Mouse (Mus musculus) erythroblast, embryonic 14.5 days (primary cell): ENCODE data around the gene 1700010B08Rik. TPM values are rescaled to one million over a fixed set of nuclear protein-coding genes. Genes with fewer than 3 reads are reported as not detected.

ENCODE experiments used
- H3K27me3 ChIP-seq: 2 replicates; pipeline ENCODE4 v1.6.1; 2012; ENCODE audit warnings: inconsistent platforms; ENCODE audit not compliant: control insufficient read depth
- H3K36me3 ChIP-seq: 2 replicates; pipeline ENCODE4 v1.6.1; 2012; ENCODE audit warnings: mild to moderate bottlenecking, inconsistent platforms; ENCODE audit not compliant: control insufficient read depth
- H3K4me1 ChIP-seq: 2 replicates; pipeline ENCODE4 v1.6.1; 2012; ENCODE audit warnings: inconsistent platforms; ENCODE audit not compliant: control insufficient read depth
- H3K4me3 ChIP-seq: replicated peaks from 2 replicates; pipeline ENCODE3; 2012; ENCODE audit warnings: moderate library complexity, mild to moderate bottlenecking, inconsistent platforms
- H3K9me3 ChIP-seq: 2 replicates; pipeline ENCODE4 v1.6.1; 2012; ENCODE audit warnings: low read length, inconsistent platforms, mixed read lengths; ENCODE audit not compliant: control insufficient read depth
- GATA1 ChIP-seq: IDR thresholded peaks from 2 replicates; pipeline ENCODE4 v1.6.1; 2012; ENCODE audit warnings: low read length, inconsistent platforms, mixed read lengths
- TAL1 ChIP-seq: IDR thresholded peaks from 3 replicates; pipeline ENCODE4 v1.6.1; 2012; ENCODE audit warnings: low read length, inconsistent platforms, mixed read lengths
- polyA plus RNA-seq: library from polyadenylated mRNA; stranded (reverse); fragments of >175 nt; gene quantifications from 2 replicates; pipeline ENCODE4 v1.2.3, GENCODE M21; 2012

Gene 1700010B08Rik
- polyA plus RNA-seq, 1 experiment, result not detected

DNA sequence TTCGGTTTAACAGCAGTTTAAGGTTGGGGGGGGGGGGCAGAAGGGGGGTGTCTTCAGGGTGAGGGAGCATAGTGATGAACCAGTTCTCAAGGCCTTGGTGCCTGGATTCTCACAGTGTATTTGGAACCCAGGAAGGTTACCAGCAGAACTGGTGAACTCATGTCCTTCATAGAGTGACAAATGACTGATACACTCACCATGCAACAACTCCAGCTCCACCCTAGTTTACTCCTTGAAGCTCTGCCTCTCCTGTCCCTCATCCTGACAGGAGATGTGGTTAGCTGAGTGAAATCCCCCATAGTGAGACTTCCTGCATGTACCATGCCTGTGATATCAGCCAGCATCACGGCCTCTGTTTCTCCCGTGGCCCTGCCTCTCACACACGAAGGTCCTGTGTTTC, 6.0 kb upstream of the 1700010B08Rik start:
- Histone ChIP-seq H3K9me3 (peaks cover 2% of the 10 kb centered on the region; the same call in 1 of the 2 replicates), H3K4me3 (no peak overlapping the region), H3K4me1 (no peaks in the 10 kb centered on the region), H3K36me3 (peaks cover 3% of the 10 kb centered on the region), H3K27me3 (no peaks in the 10 kb centered on the region)
- no peak for TF ChIP-seq GATA1

GRCm38 (mm10) chr2:173714620-173715218, 4.5 kb upstream of the 1700010B08Rik start:
- TF ChIP-seq GATA1 (no peak), TAL1 (no peak)
- Histone ChIP-seq H3K36me3 (no peaks in the 10 kb centered on the region), H3K4me3 (no peak overlapping the region), H3K9me3 (peaks cover 5% of the 10 kb centered on the region; the same call in 1 of the 2 replicates), H3K4me1 (no peaks in the 10 kb centered on the region), H3K27me3 (no peaks in the 10 kb centered on the region)

GRCm38 (mm10) chr2:173716966-173717365, 2.2 kb upstream of the 1700010B08Rik start:
- Histone ChIP-seq H3K27me3 (no peaks in the 10 kb centered on the region), H3K36me3 (no peaks in the 10 kb centered on the region), H3K4me1 (no peaks in the 10 kb centered on the region), H3K9me3 (peaks cover 5% of the 10 kb centered on the region; the same call in 1 of the 2 replicates), H3K4me3 (no peak overlapping the region)
- TF ChIP-seq TAL1 (no peak), GATA1 (no peak)

DNA sequence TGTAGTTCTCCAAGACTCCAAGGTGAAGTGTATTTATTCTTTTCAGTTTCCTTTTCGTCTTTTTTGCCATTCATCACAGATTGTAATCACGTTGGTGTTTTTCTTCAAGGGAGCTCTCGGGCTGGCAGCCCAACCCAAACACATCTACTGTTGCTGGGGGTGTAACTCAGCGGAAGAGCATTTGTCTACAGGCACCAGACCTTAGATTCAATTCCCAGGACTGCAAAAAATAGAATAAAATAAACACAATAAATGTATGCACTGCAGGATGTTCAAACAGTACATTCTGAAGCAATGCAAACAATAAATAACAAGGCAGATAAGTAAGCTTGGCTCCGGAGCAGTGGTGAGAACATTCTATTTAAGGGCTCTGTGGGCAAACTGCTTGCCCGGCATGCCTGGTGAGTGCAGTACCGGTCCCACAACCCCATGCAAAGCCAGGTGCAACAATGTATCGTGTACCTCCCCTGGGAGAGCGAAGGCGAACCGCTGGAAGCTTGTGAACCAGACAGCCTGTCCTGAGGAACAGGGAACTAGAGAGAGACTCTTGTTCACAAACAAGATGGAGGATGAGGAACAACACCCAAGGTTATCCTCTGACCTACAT, 3.1 kb downstream of the 1700010B08Rik start:
- Histone ChIP-seq H3K4me1 (no peaks in the 10 kb centered on the region), H3K27me3 (no peaks in the 10 kb centered on the region), H3K9me3 (peaks cover 4% of the 10 kb centered on the region; the same call in 1 of the 2 replicates), H3K36me3 (no peaks in the 10 kb centered on the region), H3K4me3 (no peak overlapping the region)
- no peak for TF ChIP-seq GATA1
- TF ChIP-seq TAL1, result no peak

GRCm38 (mm10) chr2:173724382-173724781, 5.2 kb downstream of the 1700010B08Rik start:
- Histone ChIP-seq H3K4me3 (no peak overlapping the region), H3K36me3 (no peaks in the 10 kb centered on the region), H3K27me3 (no peaks in the 10 kb centered on the region), H3K9me3 (no peaks in the 10 kb centered on the region; the same call in 1 of the 2 replicates), H3K4me1 (no peaks in the 10 kb centered on the region)
- TF ChIP-seq GATA1, result no peak
- TF ChIP-seq TAL1, result no peak

GRCm38 (mm10) chr2:173724940-173725807, 6.0 kb downstream of the 1700010B08Rik start:
- TF ChIP-seq TAL1 (no peak), GATA1 (no peak)
- Histone ChIP-seq H3K27me3 (no peaks in the 10 kb centered on the region), H3K9me3 (no peaks in the 10 kb centered on the region), H3K4me1 (no peaks in the 10 kb centered on the region), H3K36me3 (no peaks in the 10 kb centered on the region), H3K4me3 (no peak overlapping the region)

- H3K4me1 ChIP-seq, result no peaks in the 10 kb centered on the region
- no peak for TF ChIP-seq TAL1
- no peak for TF ChIP-seq GATA1
Observed at GRCm38 (mm10) chr2:173725819-173726218, 6.6 kb downstream of the 1700010B08Rik start.

DNA sequence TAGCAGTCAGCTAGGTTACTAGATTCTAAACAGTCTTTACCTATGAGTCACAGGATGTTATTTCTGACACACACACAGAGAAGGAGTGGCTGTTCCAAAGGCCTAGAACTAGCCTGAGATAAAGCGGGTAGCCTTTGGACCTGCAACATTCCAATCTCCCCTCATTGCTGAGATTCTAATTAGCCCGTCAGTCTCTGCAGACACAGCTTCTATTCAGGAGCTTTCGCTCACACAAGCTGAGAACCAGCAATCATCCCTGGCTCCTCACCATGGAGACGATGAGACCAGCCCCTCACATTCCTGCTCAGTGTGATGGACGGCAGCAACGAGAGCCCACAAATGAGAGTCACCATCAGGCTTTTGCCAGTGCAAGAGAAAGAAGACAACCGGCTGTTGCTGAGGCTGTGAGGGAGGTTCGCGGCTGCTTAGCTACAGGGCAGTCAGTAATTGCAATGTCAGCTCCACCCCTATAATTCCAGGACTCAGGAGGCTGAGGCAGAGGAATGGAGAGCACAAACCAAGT, 11.3 kb downstream of the 1700010B08Rik start:
- no peaks in the 10 kb centered on the region for H3K36me3 ChIP-seq
- no peaks in the 10 kb centered on the region for H3K9me3 ChIP-seq
- H3K4me1 ChIP-seq, result no peaks in the 10 kb centered on the region
- H3K27me3 ChIP-seq, result no peaks in the 10 kb centered on the region
- no peak overlapping the region for H3K4me3 ChIP-seq
- no peak for TF ChIP-seq GATA1
- no peak for TF ChIP-seq TAL1

More at GRCm38 (mm10) chr2:173725819-173726218, 6.6 kb downstream of the 1700010B08Rik start:
- Histone ChIP-seq H3K4me3 (no peak overlapping the region), H3K9me3 (no peaks in the 10 kb centered on the region), H3K36me3 (no peaks in the 10 kb centered on the region), H3K27me3 (no peaks in the 10 kb centered on the region)

- Histone ChIP-seq H3K27me3 (no peaks in the 10 kb centered on the region), H3K36me3 (no peaks in the 10 kb centered on the region), H3K9me3 (no peaks in the 10 kb centered on the region), H3K4me1 (peaks cover 20% of the 10 kb centered on the region), H3K4me3 (no peak overlapping the region)
- TF ChIP-seq GATA1 (no peak), TAL1 (no peak)
Observed at GRCm38 (mm10) chr2:173734426-173734825, 15.2 kb downstream of the 1700010B08Rik start.
